Mouse (Mus musculus) frontal cortex, postnatal 14 days (tissue): ENCODE measurements around the gene Polg.

ENCODE experiments used
- DNase-seq, 2 experiments: peaks; one replicate each; pipeline ENCODE4 v3.0.0; 2022; ENCODE audit warnings: low spot score in 2 of 2

Gene Polg

GRCm38 (mm10) chr7:79502152-79503102, 36.3 kb upstream of the Polg start:
- DNase-seq = no peak

- DNase-seq = no peak
Measured at GRCm38 (mm10) chr7:79501581-79502031, 35.4 kb upstream of the Polg start.

- no peak for DNase-seq
Measured at GRCm38 (mm10) chr7:79500681-79501306, 34.6 kb upstream of the Polg start.

- no peak for DNase-seq
Measured at GRCm38 (mm10) chr7:79499596-79500570, 33.7 kb upstream of the Polg start.

GRCm38 (mm10) chr7:79498965-79499595, 32.9 kb upstream of the Polg start:
- DNase-seq = no peak

GRCm38 (mm10) chr7:79498356-79498755, 32.2 kb upstream of the Polg start:
- no peak for DNase-seq

GRCm38 (mm10) chr7:79497701-79498115, 31.5 kb upstream of the Polg start:
- no peak for DNase-seq

GRCm38 (mm10) chr7:79496816-79497328, 30.7 kb upstream of the Polg start:
- no peak for DNase-seq

GRCm38 (mm10) chr7:79495988-79496815, 30.0 kb upstream of the Polg start:
- DNase-seq = peak in 1 of 2 experiments; percentile 91

GRCm38 (mm10) chr7:79493915-79494314, 27.8 kb upstream of the Polg start:
- peak in 1 of 2 experiments; percentile 74 for DNase-seq

GRCm38 (mm10) chr7:79486528-79486927, 20.4 kb upstream of the Polg start:
- DNase-seq = peak in 1 of 2 experiments; percentile 57

GRCm38 (mm10) chr7:79474831-79475399, 8.8 kb upstream of the Polg start:
- DNase-seq = no peak

- no peak for DNase-seq
Measured at GRCm38 (mm10) chr7:79473496-79474194, 7.5 kb upstream of the Polg start.

- no peak for DNase-seq
Measured at GRCm38 (mm10) chr7:79472792-79473191, 6.6 kb upstream of the Polg start.

- DNase-seq = no peak
Measured at GRCm38 (mm10) chr7:79471436-79471835, 5.3 kb upstream of the Polg start.

- DNase-seq = no peak
Measured at GRCm38 (mm10) chr7:79470718-79471117, 4.6 kb upstream of the Polg start.

GRCm38 (mm10) chr7:79469766-79470165, 3.6 kb upstream of the Polg start:
- no peak for DNase-seq

- no peak for DNase-seq
Measured at GRCm38 (mm10) chr7:79468994-79469393, 2.8 kb upstream of the Polg start.

GRCm38 (mm10) chr7:79467951-79468350, 1.8 kb upstream of the Polg start:
- no peak for DNase-seq
